Mouse (Mus musculus): ENCODE measurements around the gene Fosl1.

Gene Fosl1

DNA sequence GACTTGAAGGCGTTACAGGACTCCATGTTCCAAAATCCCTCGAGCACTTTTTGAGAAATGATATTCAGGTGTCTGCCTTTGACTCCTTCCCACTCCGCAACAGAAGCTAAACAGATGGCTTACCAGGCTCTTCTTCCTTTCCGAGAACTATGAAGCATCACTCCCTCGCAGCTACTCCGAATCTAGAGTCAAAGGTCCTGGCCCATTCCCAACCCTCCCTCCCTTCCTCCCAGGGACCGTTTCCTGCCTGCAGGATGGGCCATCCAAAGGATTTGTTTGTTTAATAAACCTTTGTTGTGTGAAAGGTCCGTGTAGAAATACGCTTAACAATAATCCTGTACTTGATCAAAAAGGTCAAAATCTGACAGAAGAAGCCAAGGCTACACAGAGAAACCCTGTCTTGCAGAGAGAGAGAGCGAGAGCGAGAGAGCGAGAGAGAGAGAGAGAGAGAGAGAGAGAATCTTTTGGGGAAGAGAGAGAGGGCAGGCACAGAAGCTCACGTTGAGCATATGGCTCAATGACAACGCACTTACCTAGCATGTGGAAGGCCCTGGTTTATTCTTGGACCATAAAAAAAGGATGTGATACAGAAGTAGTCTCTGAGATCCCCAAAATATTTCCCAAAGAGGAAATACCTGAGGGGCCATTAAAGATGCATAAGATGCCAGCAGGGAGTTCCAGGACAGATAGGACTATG, 10.5 kb downstream of the Fosl1 start, which contains the start of gene Ccdc85b:
Gene Ccdc85b (minus strand): TSS at position 149 of the 697 bp plus-strand sequence.
- peak; percentile 26 for DNase-seq

DNA sequence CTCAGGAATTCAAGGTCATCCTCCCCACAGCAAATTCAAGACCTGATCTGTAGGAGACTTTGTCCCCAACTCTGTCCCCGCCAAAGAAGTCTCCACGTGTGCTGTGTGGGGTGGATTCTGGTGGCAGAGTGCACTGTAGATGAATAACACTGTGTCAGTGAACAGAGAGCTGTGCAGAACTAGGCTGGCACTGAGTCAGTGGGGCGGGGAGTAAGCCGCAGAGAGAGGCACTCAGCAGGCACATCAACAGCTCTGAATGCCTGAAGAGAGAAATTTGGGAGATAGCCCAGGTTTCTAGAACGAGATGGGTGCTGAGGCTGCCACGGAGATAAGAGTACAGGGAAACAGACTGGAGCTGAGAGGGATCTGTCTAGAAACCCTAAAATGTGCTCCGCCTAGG, 11.7 kb downstream of the Fosl1 start:
- peak; percentile 67 for DNase-seq

- peak; percentile 8 for DNase-seq
Measured at GRCm38 (mm10) chr19:5459896-5460295, 12.5 kb downstream of the Fosl1 start.

- DNase-seq = peak; percentile 85
Measured at GRCm38 (mm10) chr19:5460465-5460911, 13.1 kb downstream of the Fosl1 start, which contains the start of gene Fibp. Fibp (plus strand) TSS chr19:5460615.

GRCm38 (mm10) chr19:5461411-5461810, 14.1 kb downstream of the Fosl1 start:
- DNase-seq = peak; percentile 39

GRCm38 (mm10) chr19:5463212-5463611, 15.9 kb downstream of the Fosl1 start:
- peak; percentile 46 for DNase-seq

DNA sequence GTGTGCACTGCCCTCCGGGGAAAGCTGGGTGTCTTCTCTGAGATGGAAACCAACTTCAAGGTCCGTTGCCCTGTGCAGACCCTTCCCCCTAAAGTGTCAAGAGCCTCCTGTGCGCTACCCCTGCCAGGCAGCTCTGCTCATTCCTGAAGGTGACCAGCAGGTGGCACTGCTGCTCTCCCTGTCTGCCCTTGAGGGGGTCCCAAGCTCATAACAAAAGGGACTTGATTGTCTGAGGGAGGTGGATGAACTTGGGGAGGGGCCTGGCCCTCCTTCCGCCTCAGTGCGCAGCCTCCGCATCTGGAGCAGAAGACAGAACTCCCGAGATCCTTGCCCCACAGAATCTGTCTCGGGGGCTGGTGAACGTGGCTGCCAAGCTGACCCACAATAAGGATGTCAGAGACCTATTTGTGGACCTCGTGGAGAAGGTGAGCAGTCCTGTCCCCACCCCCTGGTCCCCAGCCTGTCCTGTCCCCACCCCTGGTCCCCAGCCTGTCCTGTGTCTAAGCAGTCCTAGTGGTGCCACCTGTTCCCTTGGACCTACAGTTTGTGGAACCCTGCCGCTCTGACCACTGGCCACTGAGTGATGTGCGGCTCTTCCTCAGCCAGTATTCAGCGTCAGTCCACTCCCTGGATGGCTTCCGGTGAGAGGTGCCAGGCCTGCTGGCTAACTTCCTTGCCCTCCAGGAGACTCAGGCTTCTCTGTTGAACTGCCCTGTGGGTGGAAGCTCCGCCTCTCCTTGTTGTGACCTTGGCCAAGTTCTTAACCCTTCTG, 16.6 kb downstream of the Fosl1 start:
- DNase-seq = peak; percentile 72

GRCm38 (mm10) chr19:5465037-5465436, 17.7 kb downstream of the Fosl1 start:
- DNase-seq = no peak

GRCm38 (mm10) chr19:5466916-5467500, 19.7 kb downstream of the Fosl1 start:
- no peak for DNase-seq

GRCm38 (mm10) chr19:5468374-5468773, 21.0 kb downstream of the Fosl1 start, which contains the start of gene Ctsw:
Ctsw (minus strand) TSS chr19:5468507.
- no peak for DNase-seq

DNA sequence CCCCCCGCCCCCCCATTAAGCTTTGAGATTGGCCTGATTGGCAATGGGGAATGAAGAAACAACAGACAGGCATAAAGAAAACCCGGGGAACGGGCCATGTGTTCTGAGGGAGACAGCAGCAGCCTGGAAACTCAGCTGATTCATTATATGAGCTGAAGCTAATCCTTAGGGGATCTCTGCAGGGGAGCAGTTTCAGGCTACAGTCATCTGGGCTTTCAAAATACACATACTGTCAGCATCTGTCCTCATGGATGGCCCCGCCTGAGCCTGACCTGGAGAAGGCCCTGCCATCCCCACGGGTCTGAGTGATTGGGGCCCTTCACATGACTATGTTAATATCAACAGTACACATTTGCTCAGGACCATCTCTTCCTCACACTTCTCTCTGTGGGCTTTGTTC, 24.5 kb downstream of the Fosl1 start:
- no peak for DNase-seq

DNA sequence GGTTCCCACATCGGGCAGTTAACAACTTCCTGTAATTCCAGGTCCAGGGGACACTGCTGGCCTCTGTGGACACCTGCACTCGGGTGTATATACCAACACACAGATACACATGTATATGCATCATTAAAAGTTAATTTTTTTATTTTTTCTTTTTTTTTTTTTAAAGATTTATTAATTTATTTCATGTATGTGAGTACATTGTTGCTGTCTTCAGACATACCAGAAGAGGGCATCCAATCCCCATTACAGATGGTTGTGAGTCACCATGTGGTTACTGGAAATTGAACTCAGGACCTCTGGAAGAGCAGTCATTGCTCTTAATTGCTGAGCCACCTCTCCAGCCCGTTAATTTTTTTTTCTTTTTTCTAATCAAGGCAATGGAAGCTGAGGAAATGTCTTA, 25.5 kb downstream of the Fosl1 start:
- no peak for DNase-seq

GRCm38 (mm10) chr19:5473720-5474119, 26.4 kb downstream of the Fosl1 start, which contains the start of gene Efemp2:
Efemp2 (plus strand) TSS chr19:5473954.
- DNase-seq = peak; percentile 79

GRCm38 (mm10) chr19:5474281-5475068, 27.1 kb downstream of the Fosl1 start:
- DNase-seq = no peak

DNA sequence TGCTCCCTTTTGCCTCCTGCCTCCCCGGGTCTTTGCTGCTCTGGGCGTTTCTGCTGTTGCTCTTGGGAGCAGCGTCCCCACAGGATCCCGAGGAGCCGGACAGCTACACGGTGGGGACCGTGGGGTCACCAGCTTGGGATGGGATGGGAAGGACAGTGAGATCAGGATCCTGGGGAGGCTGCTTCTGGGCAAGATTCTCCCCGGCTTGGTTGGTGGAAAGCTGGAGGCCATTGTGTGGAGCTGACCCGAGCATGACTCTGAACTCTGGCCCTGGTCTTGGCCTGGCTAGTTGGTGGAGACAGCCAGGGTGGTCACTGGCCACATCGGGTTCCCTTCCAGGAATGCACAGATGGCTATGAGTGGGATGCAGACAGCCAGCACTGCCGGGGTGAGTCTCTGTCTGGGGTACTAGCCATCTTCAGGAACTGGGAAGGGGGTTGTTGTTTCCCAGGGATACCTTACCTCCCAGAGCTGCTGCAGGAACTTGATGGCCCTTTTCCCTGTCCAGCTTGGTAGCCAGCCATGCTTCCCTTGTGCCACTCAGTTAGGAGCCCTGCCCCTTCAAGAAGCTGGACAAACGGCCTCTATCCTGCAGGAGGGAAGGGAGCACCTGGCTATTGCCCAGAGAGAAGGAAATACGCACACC, 27.8 kb downstream of the Fosl1 start:
- peak; percentile 68 for DNase-seq

- peak; percentile 58 for DNase-seq
Measured at GRCm38 (mm10) chr19:5477004-5477667, 29.8 kb downstream of the Fosl1 start.

DNA sequence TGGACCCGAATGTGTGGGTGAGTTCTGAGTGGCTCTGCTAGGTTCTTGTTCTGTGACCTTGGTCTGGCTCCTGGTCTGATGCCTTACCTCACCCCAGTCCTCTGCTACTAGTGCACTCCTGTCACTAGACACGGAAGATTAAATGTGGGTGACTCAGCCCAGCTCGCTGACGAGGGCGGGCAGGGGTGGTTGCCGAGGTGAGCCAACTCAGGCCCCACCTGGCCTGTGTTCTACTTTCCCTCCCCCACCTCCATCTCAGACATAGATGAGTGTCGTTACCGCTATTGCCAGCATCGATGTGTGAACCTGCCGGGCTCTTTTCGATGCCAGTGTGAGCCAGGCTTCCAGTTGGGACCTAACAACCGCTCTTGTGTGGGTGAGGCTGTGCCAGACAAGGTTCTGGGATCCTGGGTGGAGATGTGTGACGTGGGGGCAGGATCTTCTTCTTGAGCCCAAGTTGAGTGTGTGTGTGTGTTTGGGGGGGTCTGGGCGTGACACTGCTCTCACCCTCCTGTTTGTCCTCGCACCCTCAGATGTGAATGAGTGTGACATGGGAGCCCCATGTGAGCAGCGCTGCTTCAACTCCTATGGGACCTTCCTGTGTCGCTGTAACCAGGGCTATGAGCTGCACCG, 30.4 kb downstream of the Fosl1 start:
- DNase-seq = peak; percentile 56

DNA sequence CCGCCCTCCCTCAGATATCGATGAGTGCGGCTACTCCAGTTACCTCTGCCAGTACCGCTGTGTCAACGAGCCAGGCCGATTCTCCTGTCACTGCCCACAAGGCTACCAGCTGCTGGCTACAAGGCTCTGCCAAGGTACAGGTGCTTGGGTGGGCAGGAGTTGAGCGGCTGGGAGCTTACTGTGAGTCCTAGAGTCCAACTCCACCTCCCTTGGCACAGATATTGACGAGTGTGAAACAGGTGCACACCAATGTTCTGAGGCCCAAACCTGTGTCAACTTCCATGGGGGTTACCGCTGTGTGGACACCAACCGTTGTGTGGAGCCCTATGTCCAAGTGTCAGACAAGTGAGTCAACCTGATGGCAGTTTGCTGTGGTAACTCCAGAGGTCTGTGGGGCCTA, 32.7 kb downstream of the Fosl1 start:
- peak; percentile 54 for DNase-seq

- peak; percentile 45 for DNase-seq
Measured at GRCm38 (mm10) chr19:5481398-5481797, 34.1 kb downstream of the Fosl1 start.

GRCm38 (mm10) chr19:5483386-5484359, 36.3 kb downstream of the Fosl1 start:
- peak; percentile 64 for DNase-seq
